Mouse (Mus musculus) myocyte (in vitro differentiated cells): Measurements from ENCODE around the gene Hsd17b1.

ENCODE experiments used
- CEBPB ChIP-seq: IDR thresholded peaks from 2 replicates; pipeline ENCODE4 v1.6.1; 2011; ENCODE audit warnings: mild to moderate bottlenecking, moderate library complexity; ENCODE audit not compliant: poor library complexity, insufficient read depth, severe bottlenecking
- E2F4 ChIP-seq: IDR thresholded peaks from one replicate; pipeline ENCODE4 v1.6.1; 2011; ENCODE audit warnings: mild to moderate bottlenecking, control low read depth, moderate library complexity; ENCODE audit not compliant: insufficient read depth
- MAX ChIP-seq: IDR thresholded peaks from one replicate; pipeline ENCODE4 v1.6.1; 2011; ENCODE audit warnings: low read depth, mild to moderate bottlenecking, control low read depth
- MYOD1 ChIP-seq, 3 experiments: IDR thresholded peaks; one replicate each; pipeline ENCODE4 v1.6.1; 2011; ENCODE audit warnings: control low read depth in 2 of 3, low read depth in 2 of 3, mild to moderate bottlenecking in 2 of 3, moderate library complexity in 1 of 3; ENCODE audit not compliant: insufficient read length in 2 of 3, control insufficient read depth in 1 of 3
- MYOG ChIP-seq, 3 experiments: IDR thresholded peaks; one replicate each; pipeline ENCODE4 v1.6.1; 2011; ENCODE audit warnings: control low read depth in 2 of 3, low read depth in 2 of 3, mild to moderate bottlenecking in 2 of 3; ENCODE audit not compliant: insufficient read length in 2 of 3, control insufficient read depth in 1 of 3, insufficient read depth in 1 of 3
- POLR2A ChIP-seq: IDR thresholded peaks from one replicate; pipeline ENCODE4 v1.6.1; 2011; ENCODE audit warnings: low read depth, mild to moderate bottlenecking, control low read depth, moderate library complexity; ENCODE audit not compliant: insufficient read length
- POLR2AphosphoS2 ChIP-seq: IDR thresholded peaks from one replicate; pipeline ENCODE4 v1.6.1; 2011; ENCODE audit warnings: low read depth, control low read depth; ENCODE audit not compliant: insufficient read length
- REST ChIP-seq: IDR thresholded peaks from one replicate; pipeline ENCODE4 v1.6.1; 2011; ENCODE audit warnings: mild to moderate bottlenecking, control low read depth, moderate library complexity; ENCODE audit not compliant: insufficient read depth, insufficient read length
- SRF ChIP-seq: IDR thresholded peaks from one replicate; pipeline ENCODE4 v1.6.1; 2011; ENCODE audit warnings: low read depth; ENCODE audit not compliant: control insufficient read depth, insufficient read length
- TCF12 ChIP-seq: IDR thresholded peaks from one replicate; pipeline ENCODE4 v1.6.1; 2011; ENCODE audit warnings: mild to moderate bottlenecking, control low read depth; ENCODE audit not compliant: poor library complexity, insufficient read depth, severe bottlenecking
- TCF3 ChIP-seq: IDR thresholded peaks from one replicate; pipeline ENCODE4 v1.6.1; 2011; ENCODE audit warnings: low read depth, control low read depth; ENCODE audit not compliant: insufficient read length
- USF1 ChIP-seq: IDR thresholded peaks from one replicate; pipeline ENCODE4 v1.6.1; 2011; ENCODE audit warnings: low read depth, mild to moderate bottlenecking, control low read depth, moderate library complexity

GRCm38 (mm10) chr11:101081659-101082058 is 3.4 kb downstream of the Hsd17b1 start:
- no peak for TF ChIP-seq POLR2A
- TF ChIP-seq POLR2AphosphoS2, result no peak
- TF ChIP-seq E2F4, result no peak
- TF ChIP-seq USF1, result no peak
- no peak for TF ChIP-seq MYOD1 (IDR thresholded peaks at IDR 0.05; ENCODE audit: control insufficient read depth in 1 of 3, insufficient read length in 2 of 3, low read depth in 2 of 3)
- TF ChIP-seq MYOG (IDR thresholded peaks at IDR 0.05; ENCODE audit: control insufficient read depth in 1 of 3, insufficient read depth in 1 of 3, insufficient read length in 2 of 3, low read depth in 2 of 3), result no peak
- no peak for TF ChIP-seq MAX
- no peak for TF ChIP-seq SRF
- no peak for TF ChIP-seq TCF12
- no peak for TF ChIP-seq CEBPB
- no peak for TF ChIP-seq TCF3
- no peak for TF ChIP-seq REST
